Mouse (Mus musculus): ENCODE data around the gene Amd1.

Amd1 gene

DNA sequence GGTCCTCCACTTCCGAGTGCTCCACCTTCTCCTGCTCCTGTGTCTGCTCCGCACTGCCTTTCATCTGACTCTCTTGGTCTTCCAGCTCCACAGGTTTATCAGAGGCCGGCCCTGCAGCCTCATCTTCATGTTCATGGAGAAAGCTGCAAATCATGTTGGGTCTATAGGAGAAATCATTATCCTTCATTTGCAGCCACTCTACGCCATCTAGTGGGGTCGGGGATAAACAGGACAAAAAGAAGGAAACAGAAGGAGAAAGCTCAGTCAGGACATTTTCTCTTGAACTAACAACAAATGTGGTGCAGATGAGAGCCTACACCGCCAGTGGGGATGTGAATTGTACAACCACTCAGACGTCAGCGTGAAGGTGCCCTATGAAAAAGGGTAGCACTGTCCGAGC lies 52.4 kb downstream of the Amd1 start:
- DNase-seq = no peak

GRCm38 (mm10) chr10:40247166-40247716 lies 54.7 kb downstream of the Amd1 start:
- no peak for DNase-seq

DNA sequence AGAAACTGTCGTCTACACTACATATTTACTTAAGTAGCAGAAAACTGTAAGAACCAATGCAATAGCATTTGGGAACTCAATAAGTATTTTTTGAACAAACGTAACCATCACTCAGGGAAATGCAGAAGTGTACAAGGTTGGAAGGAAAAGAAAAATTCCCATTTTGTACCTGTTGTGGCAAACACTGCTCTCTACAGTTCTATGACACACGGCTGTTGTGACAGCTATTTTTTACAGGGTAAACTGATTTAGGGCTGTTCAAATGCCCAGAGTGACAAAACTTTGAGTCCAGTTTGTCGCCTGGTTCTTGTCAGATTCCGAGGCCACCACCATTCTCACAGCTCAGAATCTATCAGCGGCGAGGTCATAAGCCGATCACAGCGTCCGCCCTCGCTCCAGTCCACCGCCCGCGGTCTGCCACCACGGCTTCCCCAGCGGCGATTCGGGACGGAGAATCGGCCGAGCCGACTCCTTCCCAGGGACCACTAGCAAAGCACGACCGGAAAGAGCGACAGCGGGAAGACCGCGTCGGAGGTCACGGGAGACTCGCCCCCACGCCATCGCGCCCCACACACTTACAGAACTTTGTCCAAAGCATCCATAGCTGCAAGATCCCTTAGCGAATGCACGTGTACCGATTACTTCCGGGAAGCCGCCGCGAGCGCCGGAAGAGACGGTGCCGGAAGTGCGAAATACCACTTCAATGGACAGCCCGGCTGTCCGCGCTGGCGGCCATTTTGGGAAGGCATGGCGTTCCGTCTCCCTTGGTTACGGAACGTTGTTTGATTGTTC lies 55.4 kb downstream of the Amd1 start, which contains the start of gene Rpf2:
Rpf2 (minus strand) TSS at position 663 of the 792 bp plus-strand sequence.
- peak; percentile 81 for DNase-seq

DNA sequence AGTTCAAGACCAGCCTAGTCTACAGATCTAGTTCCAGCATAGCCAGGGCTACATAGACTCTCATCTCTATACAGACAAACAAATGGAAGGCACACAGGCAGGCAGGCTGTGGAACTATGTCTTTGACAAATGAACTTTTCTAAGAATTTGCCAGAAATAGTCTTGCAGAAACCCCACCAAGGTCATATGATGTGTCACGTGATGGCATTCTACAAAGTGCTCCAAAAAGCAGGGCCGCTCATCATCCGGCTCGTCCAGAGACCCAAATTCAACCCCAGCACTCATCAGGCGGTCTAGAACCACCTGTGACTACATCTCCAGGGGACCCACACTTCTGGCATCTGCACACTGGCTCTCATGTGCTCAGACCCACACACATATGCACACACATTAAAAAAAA lies 64.2 kb downstream of the Amd1 start:
- DNase-seq = no peak

Data from kidney, adult 9 months (tissue).